Mouse (Mus musculus) olfactory bulb, adult 2 months (tissue): ENCODE results near the gene Ano9. TPM values are rescaled to one million over a fixed set of nuclear protein-coding genes. Genes with fewer than 3 reads are reported as not detected.

Source experiments
- H3K27ac ChIP-seq: fragments of 200-500 bp; 2 replicates; pipeline ENCODE4 v1.5.1; 2012; ENCODE audit warnings: low read depth, low read length; ENCODE audit not compliant: insufficient read depth
- H3K4me1 ChIP-seq: fragments of 200-500 bp; 2 replicates; pipeline ENCODE4 v1.6.1; 2012; ENCODE audit warnings: low read length; ENCODE audit not compliant: control insufficient read depth, insufficient read depth
- H3K4me3 ChIP-seq: fragments of 200-500 bp; 2 replicates; pipeline ENCODE4 v1.5.1; 2012; ENCODE audit warnings: mild to moderate bottlenecking, low read depth, low read length, moderate library complexity; ENCODE audit not compliant: insufficient read depth
- CTCF ChIP-seq: fragments of 200-500 bp; IDR thresholded peaks from 2 replicates; pipeline ENCODE4 v1.5.1; 2012; ENCODE audit warnings: low read depth, mild to moderate bottlenecking, low read length, moderate library complexity; ENCODE audit not compliant: insufficient read depth
- POLR2A ChIP-seq: fragments of 200-500 bp; IDR thresholded peaks from 2 replicates; pipeline ENCODE4 v1.6.1; 2012; ENCODE audit warnings: mild to moderate bottlenecking, low read depth, low read length, moderate library complexity; ENCODE audit not compliant: insufficient read depth
- WGBS: fragments of 180-500 bp; shearing (Covaris S2); methylation state at CpG from one replicate; pipeline ENCODE4 v1.1.7; 2018; 5-methylcytosine and 5-hydroxymethylcytosine counted together
- polyA plus RNA-seq: library from polyadenylated mRNA; stranded (reverse); fragments of >200 nt; gene quantifications from 2 replicates; pipeline ENCODE4 v1.2.4, GENCODE M21; 2012; ENCODE audit warnings: low replicate concordance; ENCODE audit not compliant: missing spikeins, insufficient read depth, insufficient read length

Ano9 gene
- not detected in 2 replicates for polyA plus RNA-seq

DNA sequence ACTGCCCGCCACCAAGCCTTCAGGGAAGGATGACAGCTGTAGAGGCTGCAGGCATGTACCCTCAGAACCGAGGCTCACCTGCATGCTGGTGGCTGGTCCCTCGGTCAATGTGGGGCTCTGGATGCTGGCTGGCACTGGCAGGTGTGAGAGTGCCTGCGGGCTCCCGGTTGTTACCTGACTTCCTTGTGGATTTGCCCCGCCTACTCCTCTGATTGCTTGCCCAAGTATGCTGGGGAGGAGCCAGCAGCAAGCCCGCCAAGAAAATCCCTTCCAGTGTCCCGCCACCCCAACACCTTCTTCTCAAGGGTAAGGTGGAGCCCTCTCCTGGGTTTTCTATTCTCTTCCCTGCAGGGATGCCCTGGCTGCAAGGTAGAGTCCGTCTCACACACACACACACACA lies at the start of gene Ano9:
TSS of gene Ano9 (minus strand) at position 171 of the 400 bp plus-strand sequence.
- no peak for TF ChIP-seq CTCF
- TF ChIP-seq POLR2A, result no peak
- H3K4me1 ChIP-seq, result peaks cover 3% of the 10 kb centered on the region; the same call in 1 of the 2 replicates
- no peak within 1 kb of the TSS for H3K4me3 ChIP-seq
- H3K27ac ChIP-seq, result no peak within 1 kb of the TSS
- WGBS, result 23% methylated on average over 9 of the region's 9 CpGs

DNA sequence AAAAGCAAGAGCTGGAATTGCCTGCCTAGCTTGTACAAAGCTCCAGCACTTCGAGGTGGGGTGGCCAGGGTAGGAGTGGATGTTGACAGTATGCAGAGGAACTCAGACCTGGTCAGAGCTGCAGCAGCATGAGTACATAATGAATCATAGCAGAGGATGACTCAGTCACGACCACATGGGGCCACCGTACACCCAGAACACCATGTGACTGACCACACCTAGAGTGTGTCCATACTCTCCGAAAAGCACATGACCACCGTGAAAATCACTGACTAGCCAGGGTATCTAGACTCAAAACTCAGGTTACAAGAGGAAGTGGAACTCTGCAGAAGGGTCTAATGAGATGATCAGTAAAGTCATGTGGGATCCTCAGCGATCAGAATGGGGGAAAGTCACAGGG lies 47.2 kb upstream of the Ano9 start:
- no peak for TF ChIP-seq CTCF
- TF ChIP-seq POLR2A, result no peak
- H3K4me3 ChIP-seq, result no peak overlapping the region
- 75% methylated on average over 6 of the region's 6 CpGs for WGBS
- peaks cover 9% of the 10 kb centered on the region for H3K4me1 ChIP-seq
- no peak overlapping the region for H3K27ac ChIP-seq

DNA sequence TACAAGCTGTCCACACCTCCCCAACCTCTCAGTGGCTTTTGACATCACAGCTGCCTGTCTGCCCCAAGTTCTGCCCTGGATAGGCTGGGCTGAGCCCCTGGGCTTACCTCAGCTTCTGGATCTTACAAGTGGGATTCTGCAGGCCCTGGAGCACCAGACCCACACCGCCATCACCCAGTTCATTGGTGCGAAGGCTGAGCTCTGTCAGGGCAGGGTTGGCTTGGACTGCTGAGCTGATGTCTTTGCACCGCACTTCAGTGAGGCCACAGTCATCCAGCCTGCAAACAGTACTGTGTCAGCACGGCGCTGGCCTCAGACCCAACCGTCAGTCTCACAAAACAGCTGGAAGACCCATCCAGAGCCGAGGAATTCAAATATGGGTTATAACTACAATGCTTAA lies 46.8 kb upstream of the Ano9 start:
- no peak overlapping the region for H3K4me3 ChIP-seq
- H3K27ac ChIP-seq, result no peak overlapping the region
- no peak for TF ChIP-seq CTCF
- TF ChIP-seq POLR2A, result no peak
- H3K4me1 ChIP-seq, result peaks cover 9% of the 10 kb centered on the region
- WGBS, result 93% methylated on average over 7 of the region's 7 CpGs

DNA sequence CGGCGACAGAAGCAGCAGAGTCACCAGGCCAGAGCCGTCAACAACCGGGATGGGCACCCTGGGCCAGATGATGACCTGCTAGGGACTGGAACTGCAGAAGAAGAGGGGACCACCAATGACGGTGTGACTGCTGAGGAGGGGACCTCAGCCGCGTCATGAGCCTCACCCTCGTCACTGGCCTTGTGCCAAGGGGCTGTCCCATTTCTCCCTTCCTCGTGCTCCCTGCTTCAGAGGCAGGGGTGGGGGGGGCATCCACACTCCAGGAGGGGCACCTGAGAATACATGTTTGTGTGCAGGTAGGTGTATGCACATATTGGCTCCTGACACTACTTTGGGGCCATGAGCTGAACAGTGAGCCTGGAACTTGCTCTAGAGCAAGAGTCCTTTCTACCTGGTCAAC lies 37.8 kb upstream of the Ano9 start:
- 72% methylated on average over 9 of the region's 9 CpGs for WGBS

DNA sequence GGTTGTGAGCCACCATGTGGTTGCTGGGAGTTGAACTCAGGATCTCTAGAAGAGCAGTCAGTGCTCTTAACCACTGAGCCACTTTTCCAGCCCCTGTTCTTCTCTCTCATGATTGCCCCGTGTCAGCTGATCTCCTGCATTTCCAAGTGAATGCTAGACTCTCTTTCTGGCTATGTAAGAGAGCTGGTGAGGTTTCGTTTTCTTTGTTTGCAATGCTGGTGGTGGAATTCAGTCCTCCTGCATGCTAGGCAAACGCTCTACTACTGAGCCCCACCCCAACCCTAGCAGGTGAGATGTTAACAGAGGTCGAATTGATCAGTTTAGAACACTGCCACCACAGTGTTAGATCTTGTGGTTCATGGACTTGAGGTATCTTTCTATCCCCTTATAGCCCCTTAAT lies 31.0 kb upstream of the Ano9 start:
- TF ChIP-seq POLR2A (no peak), CTCF (no peak)
- no peaks in the 10 kb centered on the region for H3K4me1 ChIP-seq
- no peak overlapping the region for H3K4me3 ChIP-seq
- no peak overlapping the region for H3K27ac ChIP-seq
- WGBS, result 65% methylated on average over 4 of the region's 4 CpGs

More for the DNA sequence above, 37.8 kb upstream of the Ano9 start:
- no peak overlapping the region for H3K4me3 ChIP-seq
- TF ChIP-seq CTCF (no peak), POLR2A (no peak)
- H3K27ac ChIP-seq, result no peak overlapping the region
- H3K4me1 ChIP-seq, result no peaks in the 10 kb centered on the region

DNA sequence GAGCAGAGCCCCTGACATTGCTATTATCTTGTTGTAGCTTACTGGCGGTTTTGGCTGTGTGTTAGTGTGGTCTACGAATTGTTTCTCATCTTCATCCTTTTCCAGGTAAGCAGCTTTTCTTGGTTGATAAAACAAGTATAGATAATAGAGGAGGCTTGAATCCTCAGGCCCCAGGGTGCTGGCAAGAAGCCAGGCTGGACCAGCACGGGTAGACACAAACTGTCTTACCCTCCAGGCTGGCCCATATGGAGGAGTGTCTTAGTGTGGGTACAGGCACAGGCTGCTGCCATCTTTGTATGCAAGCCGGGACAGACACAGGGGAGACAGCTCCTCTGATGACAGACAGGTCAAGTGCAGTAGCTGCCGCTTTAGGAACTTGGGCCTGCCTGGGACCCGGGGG lies 29.4 kb upstream of the Ano9 start:
- H3K4me3 ChIP-seq, result no peak overlapping the region
- TF ChIP-seq CTCF, result no peak
- no peak for TF ChIP-seq POLR2A
- 75% methylated on average over 6 of the region's 6 CpGs for WGBS
- H3K27ac ChIP-seq, result no peak overlapping the region
- peaks cover 6% of the 10 kb centered on the region; the same call in 1 of the 2 replicates for H3K4me1 ChIP-seq

DNA sequence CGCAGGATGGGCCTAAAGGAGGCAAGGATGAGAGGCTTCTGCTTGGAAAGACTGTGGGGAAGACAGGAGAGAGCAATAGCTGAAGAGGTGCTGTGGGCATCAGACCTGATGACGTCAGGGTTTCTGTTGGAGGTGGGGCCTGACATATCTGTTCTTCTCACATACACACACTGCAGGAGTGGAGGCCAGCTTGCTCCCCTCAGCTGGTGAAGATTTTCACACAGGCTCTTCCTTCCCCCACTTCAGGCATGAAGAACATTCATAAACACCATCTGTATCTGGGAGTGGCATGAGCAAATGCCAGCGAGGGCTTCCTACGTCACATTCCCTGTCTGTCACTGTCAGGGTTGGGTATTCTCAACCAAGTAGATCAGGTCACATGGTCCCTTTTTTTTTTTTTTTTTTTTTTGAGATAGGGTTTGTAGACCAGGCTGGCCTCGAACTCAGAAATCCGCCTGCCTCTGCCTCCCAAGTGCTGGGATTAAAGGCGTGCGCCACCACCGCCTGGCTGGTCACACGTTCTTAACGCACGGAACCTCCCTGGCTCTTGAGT lies 28.5 kb upstream of the Ano9 start:
- Histone ChIP-seq H3K27ac (no peak overlapping the region), H3K4me1 (peaks cover 6% of the 10 kb centered on the region; the same call in 1 of the 2 replicates), H3K4me3 (no peak overlapping the region)
- TF ChIP-seq POLR2A (no peak), CTCF (no peak)
- 96% methylated on average over 12 of the region's 12 CpGs for WGBS

DNA sequence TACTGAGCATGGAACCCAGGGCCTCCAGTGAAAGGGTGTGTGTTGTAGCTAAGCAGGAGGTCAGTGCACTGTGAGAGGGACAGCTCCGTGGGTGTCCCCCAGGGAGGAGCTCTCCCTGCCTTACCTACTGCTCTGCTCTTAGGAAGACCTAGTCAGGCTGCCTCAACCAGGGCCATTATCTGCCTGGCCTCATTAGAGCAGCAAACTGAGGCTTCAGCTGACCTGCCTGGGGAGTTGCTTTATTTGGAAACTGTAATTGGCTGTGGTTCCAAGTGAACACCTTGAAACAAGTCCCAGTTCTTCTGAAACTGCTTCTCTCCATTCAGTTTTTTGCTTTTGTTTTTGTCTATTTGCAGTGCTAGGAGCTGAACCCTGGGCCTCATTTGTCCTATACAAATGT lies 27.8 kb upstream of the Ano9 start:
- Histone ChIP-seq H3K27ac (no peak overlapping the region), H3K4me1 (peaks cover 6% of the 10 kb centered on the region; the same call in 1 of the 2 replicates), H3K4me3 (no peak overlapping the region)
- 55% methylated on average over 1 of the region's 1 CpGs for WGBS
- TF ChIP-seq POLR2A (no peak), CTCF (no peak)

DNA sequence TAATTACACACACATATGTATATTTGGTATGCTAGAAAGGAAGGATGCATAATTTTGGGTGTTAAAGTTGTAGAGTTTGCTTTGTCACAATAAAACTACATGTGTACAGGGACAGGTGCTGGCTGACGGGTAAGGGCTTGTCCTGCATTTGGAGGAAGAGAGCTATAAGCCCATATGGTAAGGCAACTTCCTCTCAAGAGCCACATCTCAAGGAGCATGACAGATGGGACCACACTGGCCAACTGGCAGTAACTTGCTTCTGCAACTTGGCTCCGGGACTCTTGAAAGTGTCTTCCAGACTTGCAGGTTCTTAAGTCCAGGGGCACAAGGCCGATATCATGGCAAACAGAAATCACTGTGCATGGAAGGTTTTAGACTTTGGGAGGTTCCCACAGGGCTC lies 27.0 kb upstream of the Ano9 start:
- no peak for TF ChIP-seq POLR2A
- TF ChIP-seq CTCF, result no peak
- 89% methylated on average over 3 of the region's 3 CpGs for WGBS
- H3K27ac ChIP-seq, result no peak overlapping the region
- no peak overlapping the region for H3K4me3 ChIP-seq
- H3K4me1 ChIP-seq, result peaks cover 6% of the 10 kb centered on the region; the same call in 1 of the 2 replicates
